Mouse (Mus musculus) intestine, embryonic 15.5 days (tissue): Measurements from ENCODE around the gene Mlh3. TPM values are rescaled to one million over a fixed set of nuclear protein-coding genes. Genes with fewer than 3 reads are reported as not detected.
A peak's percentile ranks its signal among the peaks of the same experiment; 100 is the strongest.

Experiments
- ATAC-seq: fragments of 200-750 bp; cut with Nextera tagmentation; 2 replicates; pipeline ENCODE4 v1.8.0; 2017; ENCODE audit warnings: moderate TSS enrichment, moderate library complexity
- H3K27ac ChIP-seq: fragments of 300-500 bp; sonication (generic); 2 replicates; pipeline ENCODE4 v1.5.1; 2015; ENCODE audit warnings: mild to moderate bottlenecking, inconsistent platforms
- H3K27me3 ChIP-seq: fragments of 300-500 bp; sonication (generic); replicated peaks from 2 replicates; pipeline ENCODE4 v1.6.1; 2015; ENCODE audit warnings: inconsistent platforms
- H3K36me3 ChIP-seq: fragments of 300-500 bp; sonication (generic); 2 replicates; pipeline ENCODE4 v1.6.1; 2015; ENCODE audit warnings: inconsistent platforms
- H3K4me1 ChIP-seq: fragments of 300-500 bp; sonication (generic); replicated peaks from 2 replicates; pipeline ENCODE4 v1.6.1; 2015; ENCODE audit warnings: inconsistent platforms
- H3K4me2 ChIP-seq: fragments of 300-500 bp; sonication (generic); replicated peaks from 2 replicates; pipeline ENCODE4 v1.6.1; 2015; ENCODE audit warnings: mild to moderate bottlenecking, inconsistent platforms
- H3K4me3 ChIP-seq: fragments of 300-500 bp; sonication (generic); replicated peaks from 2 replicates; pipeline ENCODE4 v1.5.1; 2015; ENCODE audit warnings: inconsistent platforms
- H3K9ac ChIP-seq: fragments of 300-500 bp; sonication (generic); 2 replicates; pipeline ENCODE4 v1.6.1; 2015; ENCODE audit warnings: inconsistent platforms
- H3K9me3 ChIP-seq: fragments of 300-500 bp; sonication (generic); 2 replicates; pipeline ENCODE4 v1.6.1; 2016; ENCODE audit warnings: inconsistent platforms
- WGBS: fragments of 180-500 bp; shearing (Covaris S2); methylation state at CpG from one replicate; pipeline ENCODE4 v1.1.7; 2015; 5-methylcytosine and 5-hydroxymethylcytosine counted together
- polyA plus RNA-seq: library from polyadenylated mRNA; unstranded; fragments of >200 nt; fragmentation: Nextera tagmentation; extraction: Ambion mirVana; gene quantifications from 2 replicates; pipeline ENCODE4 v1.2.1, GENCODE M21; 2015

Mlh3 gene
- polyA plus RNA-seq, 1 experiment from 2014 or later = 6.9 TPM

GRCm38 (mm10) chr12:85217733-85218310 is 52.6 kb downstream of the Mlh3 start:
- Histone ChIP-seq H3K36me3 (peaks cover 5% of the 10 kb centered on the region), H3K9me3 (no peaks in the 10 kb centered on the region), H3K27ac (no peak overlapping the region), H3K9ac (no peak overlapping the region), H3K27me3 (no peaks in the 10 kb centered on the region), H3K4me3 (no peak overlapping the region), H3K4me2 (no peak overlapping the region), H3K4me1 (peaks cover 21% of the 10 kb centered on the region)
- ATAC-seq = no peak
- WGBS = 49% methylated on average over 2 of the region's 2 CpGs

- WGBS = 74% methylated on average over 5 of the region's 5 CpGs
- H3K27me3 ChIP-seq = no peaks in the 10 kb centered on the region
- H3K9me3 ChIP-seq = no peaks in the 10 kb centered on the region
- no peak overlapping the region for H3K4me2 ChIP-seq
- H3K4me3 ChIP-seq = no peak overlapping the region
- no peak overlapping the region for H3K27ac ChIP-seq
- peaks cover 9% of the 10 kb centered on the region for H3K4me1 ChIP-seq
- no peak for ATAC-seq
- H3K36me3 ChIP-seq = no peaks in the 10 kb centered on the region
- no peak overlapping the region for H3K9ac ChIP-seq
Measured at GRCm38 (mm10) chr12:85215031-85215430, 55.4 kb downstream of the Mlh3 start.

- Histone ChIP-seq H3K27ac (no peak overlapping the region), H3K27me3 (no peaks in the 10 kb centered on the region), H3K4me3 (no peak overlapping the region), H3K9me3 (no peaks in the 10 kb centered on the region), H3K9ac (no peak overlapping the region), H3K36me3 (no peaks in the 10 kb centered on the region), H3K4me1 (no peaks in the 10 kb centered on the region), H3K4me2 (no peak overlapping the region)
- WGBS = 36% methylated on average over 7 of the region's 7 CpGs
- no peak for ATAC-seq
Measured at GRCm38 (mm10) chr12:85208687-85209199, 61.7 kb downstream of the Mlh3 start.

GRCm38 (mm10) chr12:85205425-85205824 is 65.0 kb downstream of the Mlh3 start:
- 86% methylated on average over 10 of the region's 10 CpGs for WGBS
- Histone ChIP-seq H3K4me1 (peaks cover 10% of the 10 kb centered on the region), H3K4me3 (no peak overlapping the region), H3K9ac (no peak overlapping the region), H3K4me2 (no peak overlapping the region), H3K27me3 (no peaks in the 10 kb centered on the region), H3K36me3 (no peaks in the 10 kb centered on the region), H3K27ac (no peak overlapping the region), H3K9me3 (no peaks in the 10 kb centered on the region)
- no peak for ATAC-seq

- 52% methylated on average over 8 of the region's 8 CpGs for WGBS
- H3K27ac ChIP-seq = no peak overlapping the region
- peaks cover 10% of the 10 kb centered on the region for H3K4me1 ChIP-seq
- H3K36me3 ChIP-seq = no peaks in the 10 kb centered on the region
- no peak overlapping the region for H3K4me3 ChIP-seq
- H3K4me2 ChIP-seq = no peak overlapping the region
- H3K27me3 ChIP-seq = no peaks in the 10 kb centered on the region
- H3K9ac ChIP-seq = no peak overlapping the region
- no peak for ATAC-seq
- H3K9me3 ChIP-seq = no peaks in the 10 kb centered on the region
Measured at GRCm38 (mm10) chr12:85204105-85204504, 66.3 kb downstream of the Mlh3 start.

- Histone ChIP-seq H3K4me1 (peaks cover 10% of the 10 kb centered on the region), H3K9me3 (no peaks in the 10 kb centered on the region), H3K27ac (no peak overlapping the region), H3K4me2 (no peak overlapping the region), H3K9ac (no peak overlapping the region), H3K27me3 (no peaks in the 10 kb centered on the region), H3K36me3 (no peaks in the 10 kb centered on the region), H3K4me3 (no peak overlapping the region)
- 71% methylated on average over 5 of the region's 5 CpGs for WGBS
- no peak for ATAC-seq
Measured at GRCm38 (mm10) chr12:85203699-85204098, 66.7 kb downstream of the Mlh3 start.

GRCm38 (mm10) chr12:85202191-85202590 is 68.2 kb downstream of the Mlh3 start:
- Histone ChIP-seq H3K4me1 (peaks cover 19% of the 10 kb centered on the region), H3K4me3 (no peak overlapping the region), H3K9ac (no peak overlapping the region), H3K27ac (no peak overlapping the region), H3K36me3 (no peaks in the 10 kb centered on the region), H3K27me3 (no peaks in the 10 kb centered on the region), H3K9me3 (no peaks in the 10 kb centered on the region), H3K4me2 (no peak overlapping the region)
- WGBS = 86% methylated on average over 7 of the region's 7 CpGs
- no peak for ATAC-seq

- no peak overlapping the region for H3K27ac ChIP-seq
- H3K27me3 ChIP-seq = no peaks in the 10 kb centered on the region
- WGBS = 85% methylated on average over 2 of the region's 2 CpGs
- ATAC-seq = no peak
- no peak overlapping the region for H3K4me3 ChIP-seq
- H3K4me1 ChIP-seq = peaks cover 23% of the 10 kb centered on the region
- H3K9ac ChIP-seq = no peak overlapping the region
- no peaks in the 10 kb centered on the region for H3K9me3 ChIP-seq
- no peaks in the 10 kb centered on the region for H3K36me3 ChIP-seq
- no peak overlapping the region for H3K4me2 ChIP-seq
Measured at GRCm38 (mm10) chr12:85201830-85202147, 68.6 kb downstream of the Mlh3 start.

- no peak overlapping the region for H3K4me2 ChIP-seq
- 36% methylated on average over 24 of the region's 24 CpGs for WGBS
- H3K36me3 ChIP-seq = no peaks in the 10 kb centered on the region
- no peak overlapping the region for H3K9ac ChIP-seq
- H3K4me3 ChIP-seq = no peak overlapping the region
- H3K4me1 ChIP-seq = peaks cover 29% of the 10 kb centered on the region
- H3K27me3 ChIP-seq = no peaks in the 10 kb centered on the region
- no peak overlapping the region for H3K27ac ChIP-seq
- H3K9me3 ChIP-seq = no peaks in the 10 kb centered on the region
- ATAC-seq = no peak
Measured at GRCm38 (mm10) chr12:85200929-85201829, 69.2 kb downstream of the Mlh3 start.

- WGBS = 92% methylated on average over 1 of the region's 1 CpGs
Measured at GRCm38 (mm10) chr12:85199954-85200353, 70.4 kb downstream of the Mlh3 start.

GRCm38 (mm10) chr12:85197936-85198335 is 72.5 kb downstream of the Mlh3 start:
- no peak overlapping the region for H3K9ac ChIP-seq
- no peak for ATAC-seq
- H3K27me3 ChIP-seq = no peaks in the 10 kb centered on the region
- H3K4me1 ChIP-seq = peaks cover 56% of the 10 kb centered on the region
- H3K27ac ChIP-seq = no peak overlapping the region
- no peaks in the 10 kb centered on the region for H3K36me3 ChIP-seq
- 34% methylated on average over 8 of the region's 8 CpGs for WGBS
- no peaks in the 10 kb centered on the region for H3K9me3 ChIP-seq
- H3K4me3 ChIP-seq = no peak overlapping the region
- no peak overlapping the region for H3K4me2 ChIP-seq

More at GRCm38 (mm10) chr12:85199954-85200353, 70.4 kb downstream of the Mlh3 start:
- H3K36me3 ChIP-seq = no peaks in the 10 kb centered on the region
- H3K4me2 ChIP-seq = no peak overlapping the region
- no peak overlapping the region for H3K9ac ChIP-seq
- H3K27me3 ChIP-seq = no peaks in the 10 kb centered on the region
- no peak overlapping the region for H3K4me3 ChIP-seq
- no peak for ATAC-seq
- H3K9me3 ChIP-seq = no peaks in the 10 kb centered on the region
- no peak overlapping the region for H3K27ac ChIP-seq
- H3K4me1 ChIP-seq = peaks cover 39% of the 10 kb centered on the region

- H3K36me3 ChIP-seq = no peaks in the 10 kb centered on the region
- WGBS = 53% methylated on average over 7 of the region's 7 CpGs
- no peaks in the 10 kb centered on the region for H3K9me3 ChIP-seq
- no peak overlapping the region for H3K9ac ChIP-seq
- peaks cover 61% of the 10 kb centered on the region for H3K4me1 ChIP-seq
- no peak overlapping the region for H3K4me2 ChIP-seq
- H3K27me3 ChIP-seq = no peaks in the 10 kb centered on the region
- 0 out of 2 replicates have a peak overlapping the region, but pooled peaks have one; percentile 32 for H3K27ac ChIP-seq
- no peak for ATAC-seq
- H3K4me3 ChIP-seq = no peak overlapping the region
Measured at GRCm38 (mm10) chr12:85197371-85197770, 73.0 kb downstream of the Mlh3 start.
